In genomic region chr2:18381662-18382061, GRCm38 (mm10) we compare ENCODE assay signal across 14 mouse cellular contexts. TPM values are rescaled to one million over a fixed set of nuclear protein-coding genes. Genes with fewer than 3 reads are reported as not detected.
DNase-seq lines count a peak whose midpoint lies in the region; ATAC-seq and TF ChIP-seq lines count a peak whose summit lies in the region.
"Had no signal": no experiment of that assay in that cellular context is flagged by ENCODE, and none has a peak within 500 bp of the region (broad histone marks: within the 10 kb centered on the region; RNA-seq: fewer than 3 reads in every experiment).

No protein-coding gene starts in this region.

- ATAC-seq in forebrain, embryonic 13.5 days: 0 out of 2 replicates have a peak, but pooled peaks have one; percentile 41
- ATAC-seq in forebrain, embryonic 12.5 days (ENCODE audit: low FRiP score): no peak
- 0 out of 2 replicates have a peak, but pooled peaks have one; percentile 27 for ATAC-seq in midbrain, postnatal 0 days (ENCODE audit: low FRiP score)

- no peak overlapping the region for H3K4me2 ChIP-seq in forebrain, embryonic 13.5 days
- no peak overlapping the region for H3K4me2 ChIP-seq in forebrain, embryonic 12.5 days
- H3K4me2 ChIP-seq in midbrain, postnatal 0 days (ENCODE audit: low read depth, low read length, poor library complexity, severe bottlenecking): no peak overlapping the region

- H3K4me3 ChIP-seq in forebrain, embryonic 13.5 days: no peak overlapping the region
- H3K4me3 ChIP-seq in forebrain, embryonic 12.5 days (replicated peaks): no peak overlapping the region
- H3K4me3 ChIP-seq in left cerebral cortex, adult 2 months: no peak overlapping the region
- H3K4me3 ChIP-seq in MEL (ENCODE audit: control insufficient read depth in 1 of 2, insufficient read depth in 1 of 2, low read depth in 2 of 2, low read length in 2 of 2): no peak overlapping the region
- H3K4me3 ChIP-seq in midbrain, postnatal 0 days (ENCODE audit: low read depth, low read length): no peak overlapping the region
- H3K4me3 ChIP-seq: limb, embryonic 10.5 days had no signal

- no peak overlapping the region for H3K9ac ChIP-seq in forebrain, embryonic 13.5 days
- H3K9ac ChIP-seq in forebrain, embryonic 12.5 days: no peak overlapping the region
- H3K9ac ChIP-seq in MEL (ENCODE audit: control insufficient read depth, low read depth, low read length, poor library complexity, severe bottlenecking): no peak overlapping the region
- no peak overlapping the region for H3K9ac ChIP-seq in midbrain, postnatal 0 days (replicated peaks; ENCODE audit: low read length, poor library complexity, severe bottlenecking)
- H3K9ac ChIP-seq: liver, embryonic 14.5 days had no signal

- DNase-seq in left cerebral cortex, adult 2 months (ENCODE audit: extremely low spot score in 1 of 2, low spot score in 2 of 2): no peak
- no peak for DNase-seq in left cerebral cortex, adult 9 months (ENCODE audit: low spot score in 2 of 2)
- peak; percentile 26 for DNase-seq in MEL (ENCODE audit: low read depth, low spot score)
- DNase-seq in midbrain, postnatal 0 days (ENCODE audit: low spot score): peak; percentile 33
- DNase-seq in layer of hippocampus, postnatal 10 days (ENCODE audit: low spot score in 2 of 2): no peak
- DNase-seq in layer of hippocampus, postnatal 25 days (ENCODE audit: extremely low spot score in 1 of 2, low spot score in 1 of 2): no peak
- DNase-seq: adrenal gland, adult 8-10 months; cerebellum, postnatal 36 days; kidney, adult 8-10 months; spleen, adult 18-20 months had no signal

- no peaks in the 10 kb centered on the region for H3K36me3 ChIP-seq in forebrain, embryonic 13.5 days (ENCODE audit: poor library complexity, severe bottlenecking)
- H3K36me3 ChIP-seq in forebrain, embryonic 12.5 days (replicated peaks): no peaks in the 10 kb centered on the region
- H3K36me3 ChIP-seq in MEL (ENCODE audit: control insufficient read depth in 1 of 2, insufficient read depth in 2 of 2, low read length in 2 of 2): no peaks in the 10 kb centered on the region
- H3K36me3 ChIP-seq in midbrain, postnatal 0 days (ENCODE audit: insufficient read depth, low read length): no peaks in the 10 kb centered on the region
- H3K36me3 ChIP-seq: limb, embryonic 10.5 days had no signal

- no peaks in the 10 kb centered on the region for H3K27me3 ChIP-seq in forebrain, embryonic 13.5 days
- no peaks in the 10 kb centered on the region for H3K27me3 ChIP-seq in forebrain, embryonic 12.5 days
- H3K27me3 ChIP-seq in MEL (ENCODE audit: control insufficient read depth in 1 of 2, insufficient read depth in 2 of 2, low read length in 2 of 2): no peaks in the 10 kb centered on the region
- H3K27me3 ChIP-seq in midbrain, postnatal 0 days (ENCODE audit: insufficient read depth, low read length): no peaks in the 10 kb centered on the region

- no peak for TF ChIP-seq EP300 in MEL (IDR thresholded peaks at IDR 0.05; ENCODE audit: low read depth in 1 of 2, low read length in 2 of 2)

- intact Hi-C loops in left cerebral cortex, adult 2 months (cut with DNase I): loop anchor here (5.0 to 10.0 kb wide), 2 partner anchors 376 to 963 kb away; no protein-coding TSS in a partner anchor

- H3K4me1 ChIP-seq in forebrain, embryonic 13.5 days: 0 out of 2 replicates have a peak, but pooled peaks cover 3% of the 10 kb centered on the region
- no peaks in the 10 kb centered on the region for H3K4me1 ChIP-seq in forebrain, embryonic 12.5 days
- H3K4me1 ChIP-seq in MEL (ENCODE audit: control insufficient read depth in 1 of 2, insufficient read depth in 2 of 2, low read length in 2 of 2): peaks cover 0 to 5% of the 10 kb centered on the region in 2 experiments; a peak in 1 of 4 replicates
- no peaks in the 10 kb centered on the region for H3K4me1 ChIP-seq in midbrain, postnatal 0 days (ENCODE audit: insufficient read depth, low read length)
- H3K4me1 ChIP-seq: limb, embryonic 10.5 days had no signal

- H3K27ac ChIP-seq in forebrain, embryonic 13.5 days: no peak overlapping the region
- H3K27ac ChIP-seq in forebrain, embryonic 12.5 days: no peak overlapping the region
- H3K27ac ChIP-seq in left cerebral cortex, adult 2 months: no peak overlapping the region
- no peak overlapping the region for H3K27ac ChIP-seq in MEL (ENCODE audit: control insufficient read depth, low read depth, low read length)
- no peak overlapping the region for H3K27ac ChIP-seq in midbrain, postnatal 0 days (ENCODE audit: low read depth, low read length)
- H3K27ac ChIP-seq: limb, embryonic 10.5 days; liver, embryonic 14.5 days had no signal

- H3K9me3 ChIP-seq in forebrain, embryonic 13.5 days (replicated peaks): no peaks in the 10 kb centered on the region
- H3K9me3 ChIP-seq in forebrain, embryonic 12.5 days: no peaks in the 10 kb centered on the region
- H3K9me3 ChIP-seq in MEL (replicated peaks; ENCODE audit: insufficient read depth, low read length): no peaks in the 10 kb centered on the region
- H3K9me3 ChIP-seq in midbrain, postnatal 0 days (ENCODE audit: low read length): no peaks in the 10 kb centered on the region
- H3K9me3 ChIP-seq: limb, embryonic 10.5 days had no signal

- peak; percentile 50 for TF ChIP-seq CTCF in left cerebral cortex, adult 2 months (IDR thresholded peaks at IDR 0.05)
- peak in 1 of 3 experiments; percentile 21; a peak in 1 of 6 replicates for TF ChIP-seq CTCF in MEL (IDR thresholded peaks at IDR 0.05 in 2 of 3, conservative IDR thresholded peaks at IDR 0.05 in 1 of 3; ENCODE audit: control insufficient read depth in 1 of 3, insufficient read depth in 1 of 3, low read depth in 2 of 3, low read length in 3 of 3, poor library complexity in 1 of 3, severe bottlenecking in 1 of 3)
- TF ChIP-seq CTCF in midbrain, postnatal 0 days (IDR thresholded peaks at IDR 0.05): peak; percentile 55

- peaks cover 7% of the 10 kb centered on the region; the same call in 1 of the 2 replicates for H3K79me2 ChIP-seq in MEL (ENCODE audit: control insufficient read depth, insufficient read depth, low read length, poor library complexity)

- peak; percentile 59 for TF ChIP-seq RAD21 in MEL (IDR thresholded peaks at IDR 0.05; ENCODE audit: low read depth, low read length)

- TF ChIP-seq POLR2A in MEL (IDR thresholded peaks at IDR 0.05; ENCODE audit: control insufficient read depth in 1 of 2, insufficient read depth in 1 of 2, low read depth in 1 of 2, low read length in 2 of 2, poor library complexity in 1 of 2): no peak

TF ChIP-seq in MEL, 35 proteins besides CTCF, POLR2A, EP300 and RAD21:
- TF ChIP-seq ZNF384 (IDR thresholded peaks at IDR 0.05; ENCODE audit: low read depth, low read length) (no peak), SMC3 (IDR thresholded peaks at IDR 0.05; ENCODE audit: low read depth, low read length) (peak; percentile 30; the same call in 1 of the 2 replicates)

RNA-seq across cellular contexts. Expression of gene Dnajc1, which starts 11.0 kb away (rescaled TPM):
- polyA plus RNA-seq in forebrain, embryonic 13.5 days (2015; fragmentation: Nextera tagmentation; extraction: Ambion mirVana): 26.5 and 32.5 TPM in 2 replicates
- 34.6 and 35.3 TPM in 2 replicates for polyA plus RNA-seq in forebrain, embryonic 12.5 days (2016; fragmentation: Nextera tagmentation; extraction: Ambion mirVana)
- 10 to 100 TPM; 19.9 to 25.6 TPM for total RNA-seq in left cerebral cortex, adult 2 months (2021)
- total RNA-seq in MEL (2012; rRNA removed): 9.3 and 10.4 TPM in 2 replicates
- polyA plus RNA-seq in MEL (2012; ENCODE audit: insufficient read depth in 1 of 2, insufficient read length in 2 of 2, low read depth in 1 of 2, low replicate concordance in 2 of 2, missing spikeins in 1 of 2): 10 to 100 TPM; 14.3 to 86.1 TPM
- 14.4 and 28.3 TPM in 2 replicates for total RNA-seq in midbrain, postnatal 0 days (2014; rRNA removed)
- 16.5 and 19.1 TPM in 2 replicates for polyA plus RNA-seq in midbrain, postnatal 0 days (2015; fragmentation: Nextera tagmentation; extraction: Ambion mirVana)
- 10 to 100 TPM; 15.7 to 22.2 TPM for total RNA-seq in layer of hippocampus, postnatal 10 days (2021)
- total RNA-seq in layer of hippocampus, postnatal 25 days (2021): 10 to 100 TPM; 20.7 to 23.9 TPM

Comparison
In these comparisons a context has a peak if more than half of its experiments do, and no peak if none do; other contexts are left out.
1. DNase-seq: peak in MEL (single experiment) and midbrain, postnatal 0 days (single experiment); none in left cerebral cortex, adult 2 months (0 of 2), left cerebral cortex, adult 9 months (0 of 2), layer of hippocampus, postnatal 10 days (0 of 2) and layer of hippocampus, postnatal 25 days (0 of 2).